Mouse (Mus musculus) adrenal gland, adult 2 months (tissue): ENCODE measurements around the gene Gm20441. TPM values are rescaled to one million over a fixed set of nuclear protein-coding genes. Genes with fewer than 3 reads are reported as not detected.

Source experiments
- DNase-seq: peaks from one replicate; pipeline ENCODE4 v3.0.0; 2021
- long read RNA-seq: library from polyadenylated mRNA; stranded (forward); transcript quantifications from one replicate; pipeline ENCODE4 v2.0.0, GENCODE M21; 2021
- polyA plus RNA-seq: library from polyadenylated mRNA; depleted of rRNA; stranded (reverse); fragments of >200 nt; gene quantifications from 2 replicates; pipeline ENCODE4 v1.2.3, GENCODE M21; 2012; rRNA removed
- total RNA-seq, 2 experiments: library from RNA; stranded (reverse); gene quantifications; 2 replicates each; pipeline ENCODE4 v1.2.3; 2021

Gene Gm20441
- total RNA-seq (not detected), polyA plus RNA-seq (not detected in 2 replicates)
- long read RNA-seq: 0 reads

DNA sequence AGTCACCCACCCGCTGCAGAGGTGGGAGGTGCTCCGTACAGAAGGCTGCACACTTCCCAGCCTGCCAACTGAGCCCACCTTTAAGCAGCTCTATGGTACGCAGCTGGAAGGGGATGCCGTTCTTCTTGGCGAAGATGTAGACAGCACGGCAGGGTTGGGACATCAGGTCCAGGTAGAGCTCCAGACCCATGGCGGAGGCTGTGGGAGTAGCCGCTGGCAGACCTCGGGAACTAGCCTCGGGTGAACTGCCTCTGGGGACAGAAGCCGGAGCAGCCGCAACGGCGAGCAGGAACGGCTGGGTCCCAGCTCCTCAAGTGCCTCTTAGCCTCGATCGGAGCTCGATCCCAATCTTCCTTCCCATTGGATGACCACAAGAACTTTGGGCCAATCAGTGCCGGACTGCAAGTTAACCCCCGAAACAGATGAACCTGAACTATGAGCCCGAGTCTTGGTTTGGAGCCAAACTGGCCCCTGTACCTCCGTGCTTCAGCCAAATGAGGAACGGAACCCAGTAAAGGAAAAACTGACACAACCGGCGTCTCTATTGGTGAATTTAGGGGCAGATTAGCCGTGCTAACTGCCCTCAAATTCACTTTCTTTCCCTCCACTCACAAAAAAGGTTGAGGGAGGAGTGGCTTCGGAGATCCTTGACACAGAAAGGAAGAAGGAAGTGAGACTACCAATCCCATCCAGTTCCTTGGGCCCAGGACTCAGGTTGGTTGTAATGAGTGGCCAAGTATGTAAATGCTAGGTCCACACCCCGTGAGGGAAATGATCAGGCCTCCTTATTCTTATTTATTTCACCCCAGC is at the start of gene Gm20441, which contains the start of gene Gstt3:
Gm20441 (minus strand) TSS at position 186 of the 810 bp plus-strand sequence.
Gstt3 (minus strand) TSS at position 646 of the 810 bp plus-strand sequence.
- DNase-seq: peak; percentile 85

DNA sequence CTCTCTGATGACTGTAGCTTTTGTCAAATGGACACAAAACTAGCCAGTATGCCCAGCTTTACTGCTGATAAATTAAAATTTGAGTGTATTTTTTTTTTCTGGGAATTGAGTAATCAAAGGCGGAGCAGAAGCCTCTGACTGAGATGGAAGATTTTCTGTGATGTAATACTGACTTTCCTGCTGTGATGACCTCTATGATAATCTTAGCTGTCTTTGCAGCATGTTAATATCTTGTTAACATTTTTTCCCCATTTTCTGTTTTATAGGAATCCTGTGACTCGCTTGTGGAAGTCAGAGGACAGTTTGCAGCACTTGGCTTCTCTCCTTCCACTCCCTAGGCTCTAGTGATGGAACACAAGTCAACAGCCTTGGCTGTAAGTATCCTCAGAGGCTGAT is 49.5 kb upstream of the Gm20441 start:
- DNase-seq: no peak

DNA sequence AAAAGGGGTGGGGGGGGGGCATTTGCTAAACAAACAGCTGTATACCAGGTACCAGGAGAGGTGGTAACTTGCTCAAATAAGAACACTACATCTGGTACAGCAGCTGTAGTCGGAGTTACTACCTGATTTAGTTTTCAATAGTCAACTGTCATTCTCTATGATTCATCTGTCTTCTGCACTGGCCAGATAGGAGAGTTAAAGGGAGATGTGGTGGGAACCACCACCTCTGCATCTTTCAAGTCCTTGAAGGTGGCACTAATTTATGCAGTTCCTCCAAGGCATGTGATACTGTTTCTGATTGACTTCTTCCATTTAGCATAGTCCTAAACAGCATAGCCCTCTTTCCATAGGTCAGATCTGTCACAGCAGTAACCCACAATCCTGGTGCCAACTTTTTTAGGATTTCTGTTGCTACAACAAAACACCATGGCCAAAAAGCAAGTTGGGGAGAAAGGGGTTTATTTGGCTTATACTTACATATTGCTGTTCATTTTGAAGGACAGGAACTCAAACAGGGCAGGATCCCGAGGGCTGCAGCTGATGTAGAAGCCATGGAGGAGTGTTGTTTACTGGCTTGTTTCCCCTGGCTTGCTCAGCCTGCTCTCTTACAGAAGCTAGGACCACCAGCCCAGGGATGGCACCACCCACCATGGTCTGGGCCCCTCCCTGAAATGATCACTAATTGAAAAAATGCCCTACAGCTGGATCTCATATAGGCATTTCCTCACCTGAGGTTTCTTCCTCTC is 48.9 kb upstream of the Gm20441 start:
- DNase-seq: no peak

DNA sequence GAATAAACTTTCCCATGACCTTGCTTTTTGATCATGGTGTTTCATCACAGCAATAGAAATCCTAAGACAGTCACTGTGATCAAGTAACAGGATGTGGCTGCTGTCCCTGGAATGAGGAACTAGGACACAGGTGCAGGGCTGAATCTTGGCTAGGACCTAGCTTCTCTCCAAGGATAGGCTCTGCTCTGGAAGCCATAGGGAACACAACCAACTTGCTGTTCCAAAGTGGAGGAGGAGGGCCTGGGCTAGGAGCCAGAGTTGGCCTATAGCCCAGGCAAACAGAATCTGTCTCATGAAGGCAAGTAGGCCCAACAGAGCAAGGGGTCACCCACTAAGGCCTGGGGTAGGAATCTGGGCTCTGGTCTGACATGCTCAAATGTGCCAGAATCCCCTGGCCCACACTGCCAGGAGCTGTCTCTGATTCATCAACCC is 47.8 kb upstream of the Gm20441 start:
- DNase-seq: peak; percentile 62

DNA sequence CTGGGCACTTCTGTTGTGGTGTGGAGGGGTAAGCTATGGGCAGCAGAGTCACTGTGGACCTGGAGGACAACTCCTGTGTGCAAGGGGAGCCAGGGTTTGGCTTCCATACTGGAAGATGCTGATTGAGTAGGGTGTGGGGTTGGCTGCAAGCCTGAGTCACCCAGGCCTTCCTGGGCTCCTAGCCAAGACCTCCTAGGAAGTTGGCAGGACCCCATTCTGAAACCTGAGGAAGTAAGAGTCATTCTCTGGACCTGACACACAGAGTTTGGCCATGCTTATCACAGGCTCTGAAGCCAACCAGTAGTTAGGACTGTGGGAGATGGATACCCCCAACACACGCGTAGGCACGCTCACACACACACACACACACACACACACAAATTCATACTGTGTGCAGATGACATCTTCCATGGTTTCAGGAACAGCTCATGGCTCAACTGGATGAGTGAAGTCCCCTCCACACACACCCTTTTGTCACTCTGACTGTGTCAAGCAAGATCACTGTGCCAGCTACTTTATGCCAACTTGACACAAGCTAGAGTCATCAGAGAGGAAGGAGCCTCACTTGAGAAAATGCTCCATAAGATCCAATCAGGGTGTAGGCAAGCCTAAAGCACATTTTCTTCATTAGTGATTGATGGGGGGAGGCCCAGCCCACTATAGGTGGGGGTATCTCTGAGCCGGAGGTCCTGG is 47.1 kb upstream of the Gm20441 start:
- DNase-seq: peak; percentile 81

DNA sequence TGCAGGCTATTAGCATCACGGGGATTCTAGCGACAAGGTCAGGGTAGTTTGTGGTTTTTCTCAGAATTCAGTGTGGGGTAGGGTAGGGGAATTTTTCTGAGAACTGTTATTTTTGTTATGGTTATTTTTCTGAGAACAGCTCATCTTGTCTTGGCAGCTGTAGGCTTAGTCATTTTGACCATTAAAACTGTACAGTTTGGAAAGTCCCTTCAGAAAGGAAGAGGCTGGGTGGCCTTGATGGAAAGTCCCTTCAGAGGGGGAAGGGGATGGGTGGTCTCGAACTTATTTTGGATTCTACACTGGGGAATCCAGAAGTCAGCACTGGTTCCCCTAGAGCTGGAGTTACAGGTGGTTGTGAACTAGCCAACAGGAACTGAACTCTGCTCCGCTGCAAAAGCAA is 43.8 kb upstream of the Gm20441 start:
- no peak for DNase-seq

DNA sequence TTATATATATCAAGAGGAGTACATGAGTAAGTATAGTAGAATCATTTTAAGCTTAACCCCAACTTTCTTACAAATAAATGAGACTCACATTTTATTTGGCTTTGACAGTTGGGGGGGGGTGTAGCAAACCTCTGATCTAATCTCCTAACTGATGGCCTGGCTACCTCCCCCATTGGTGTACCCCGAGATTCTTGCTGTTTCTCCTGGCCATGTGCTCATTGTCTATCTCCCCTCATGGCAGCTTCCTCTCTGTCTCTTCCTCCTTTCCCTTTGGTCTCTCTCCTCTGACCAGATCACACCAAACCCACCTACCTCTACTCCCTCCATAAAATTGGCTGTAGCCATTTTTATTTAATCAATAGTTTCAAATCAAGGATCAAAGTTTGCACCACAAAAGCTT is 43.0 kb upstream of the Gm20441 start:
- DNase-seq: no peak

DNA sequence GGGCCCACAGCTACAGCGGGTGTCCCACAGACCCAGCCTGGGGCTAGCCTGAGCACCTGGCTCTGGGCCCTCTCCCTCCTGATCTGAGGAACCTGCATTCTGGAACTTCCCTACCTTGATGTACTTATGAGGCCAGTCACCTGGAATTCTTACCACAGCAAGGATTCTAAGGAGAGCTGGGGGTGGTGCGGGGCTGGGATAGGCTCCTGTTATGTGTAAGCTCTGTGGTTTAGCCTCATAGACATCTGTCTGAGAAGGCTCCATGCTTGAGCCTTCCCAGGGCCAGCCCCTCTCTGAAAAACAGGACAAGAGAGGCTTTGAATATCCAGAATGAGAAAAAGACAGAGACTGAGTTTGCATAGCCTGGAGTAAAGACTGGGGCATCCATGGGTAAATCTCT is 41.7 kb upstream of the Gm20441 start, which contains the start of gene Gstt4:
Gstt4 (minus strand) TSS at position 101 of the 400 bp plus-strand sequence.
- no peak for DNase-seq

DNA sequence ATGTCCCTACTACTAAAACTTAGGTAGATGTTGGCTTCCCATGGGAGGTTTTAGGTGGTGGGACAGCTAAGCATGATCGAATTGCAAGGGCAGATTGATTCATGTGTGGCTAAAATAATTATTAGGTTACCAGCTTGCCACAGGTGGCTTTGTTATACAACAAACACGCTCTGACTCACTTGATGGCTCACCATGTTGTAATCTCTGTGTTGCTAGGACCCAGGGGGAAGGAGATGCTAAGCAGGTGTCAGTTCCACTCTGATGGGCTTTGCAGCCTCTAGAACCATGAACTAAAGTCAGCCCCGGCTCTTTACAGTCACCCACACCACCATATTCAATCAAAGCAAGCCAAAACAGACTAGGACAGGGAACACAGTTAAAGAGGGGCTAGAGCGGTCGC is 39.1 kb upstream of the Gm20441 start:
- no peak for DNase-seq

DNA sequence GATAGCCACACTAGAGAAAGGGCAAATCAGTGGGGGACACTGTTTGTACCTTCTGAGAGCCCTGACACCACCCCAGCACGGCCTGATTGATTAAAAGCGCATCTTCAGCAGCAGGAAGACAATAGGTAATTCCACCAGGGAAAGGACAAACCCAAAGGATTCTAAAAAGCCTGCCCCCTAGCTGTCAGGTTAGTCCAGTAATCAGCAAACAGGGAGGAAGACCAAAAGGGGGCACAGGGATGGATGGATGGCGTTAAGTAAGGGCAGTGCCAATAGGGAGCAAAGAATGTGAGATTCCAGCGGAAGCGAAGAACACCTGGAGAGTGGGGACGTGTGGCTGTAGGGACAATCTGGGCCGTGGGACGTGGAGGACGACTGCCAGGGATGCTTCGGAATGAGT is 37.9 kb upstream of the Gm20441 start:
- DNase-seq: no peak

DNA sequence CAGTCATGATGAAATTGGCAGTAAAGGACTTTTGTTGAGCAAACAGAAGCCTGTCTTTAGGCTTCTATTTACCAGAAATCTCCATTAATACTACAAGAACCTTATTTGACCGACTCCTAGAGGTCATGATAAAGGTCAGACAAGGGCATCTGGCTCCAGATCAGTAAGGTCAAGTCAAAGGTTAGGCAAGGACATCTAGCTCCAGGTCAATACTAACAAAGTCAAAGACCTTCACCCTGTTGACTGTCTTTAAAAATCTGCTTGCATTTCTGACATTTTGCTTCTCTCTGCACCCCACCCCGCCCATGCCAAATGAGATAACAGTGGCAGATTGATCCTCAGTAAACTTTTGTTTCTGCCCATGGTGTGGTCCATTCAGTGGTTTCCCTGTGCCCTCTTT is 23.5 kb upstream of the Gm20441 start:
- DNase-seq: no peak

DNA sequence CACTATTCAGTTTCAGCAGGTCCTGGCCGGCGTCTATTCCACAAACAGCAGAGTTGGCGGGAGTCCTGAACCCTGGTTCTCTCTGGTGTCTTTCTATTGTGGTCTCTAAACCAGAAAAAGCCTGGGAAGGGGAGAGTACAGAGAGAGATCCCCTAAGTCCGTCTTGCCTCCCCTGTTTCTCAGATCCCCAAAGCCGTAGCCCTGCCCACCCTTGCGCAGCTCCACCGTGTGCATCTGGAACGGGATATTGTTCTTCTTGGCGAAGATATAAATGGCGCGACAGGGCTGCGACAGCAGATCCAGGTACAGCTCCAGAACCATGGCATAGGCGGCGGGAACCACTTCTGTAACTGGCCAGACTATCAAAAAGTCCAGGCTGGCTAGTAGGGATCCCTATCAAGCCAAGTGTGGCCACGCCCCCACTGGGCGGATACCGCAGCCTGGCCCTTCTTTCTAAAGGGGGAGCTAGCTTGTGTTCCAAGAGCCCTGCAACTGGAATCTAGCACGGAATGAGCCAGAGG is 17.5 kb upstream of the Gm20441 start, which contains the start of gene Gstt1:
Gstt1 (minus strand) TSS at position 409 of the 521 bp plus-strand sequence.
- DNase-seq: peak; percentile 78

DNA sequence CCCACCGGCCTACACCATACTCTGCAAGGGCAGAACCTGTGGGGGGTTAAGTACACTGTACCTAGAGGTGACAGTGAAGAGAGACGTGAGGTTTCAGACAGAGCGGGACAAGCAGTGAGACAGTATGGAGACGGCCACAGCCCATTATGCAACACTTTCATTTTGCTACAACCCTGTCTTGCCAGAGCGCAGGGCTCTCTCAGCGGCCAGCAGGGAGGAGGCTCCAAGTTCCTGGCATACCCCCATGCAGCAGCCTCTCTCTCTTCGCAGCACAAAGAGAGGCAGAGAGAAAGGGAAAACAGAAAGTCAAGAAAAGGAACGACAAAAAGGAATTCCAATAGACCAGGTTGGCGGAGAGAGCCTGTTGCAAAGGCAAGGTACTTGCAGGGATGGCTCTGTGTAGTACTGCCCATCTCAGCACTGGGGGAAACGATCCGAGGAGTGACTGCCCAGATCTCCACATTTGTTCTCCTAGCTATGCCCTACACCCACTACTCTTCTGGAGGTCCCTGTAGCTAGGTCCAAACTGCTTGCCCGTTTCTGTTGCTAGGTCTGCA is 16.9 kb upstream of the Gm20441 start:
- DNase-seq: peak; percentile 72

DNA sequence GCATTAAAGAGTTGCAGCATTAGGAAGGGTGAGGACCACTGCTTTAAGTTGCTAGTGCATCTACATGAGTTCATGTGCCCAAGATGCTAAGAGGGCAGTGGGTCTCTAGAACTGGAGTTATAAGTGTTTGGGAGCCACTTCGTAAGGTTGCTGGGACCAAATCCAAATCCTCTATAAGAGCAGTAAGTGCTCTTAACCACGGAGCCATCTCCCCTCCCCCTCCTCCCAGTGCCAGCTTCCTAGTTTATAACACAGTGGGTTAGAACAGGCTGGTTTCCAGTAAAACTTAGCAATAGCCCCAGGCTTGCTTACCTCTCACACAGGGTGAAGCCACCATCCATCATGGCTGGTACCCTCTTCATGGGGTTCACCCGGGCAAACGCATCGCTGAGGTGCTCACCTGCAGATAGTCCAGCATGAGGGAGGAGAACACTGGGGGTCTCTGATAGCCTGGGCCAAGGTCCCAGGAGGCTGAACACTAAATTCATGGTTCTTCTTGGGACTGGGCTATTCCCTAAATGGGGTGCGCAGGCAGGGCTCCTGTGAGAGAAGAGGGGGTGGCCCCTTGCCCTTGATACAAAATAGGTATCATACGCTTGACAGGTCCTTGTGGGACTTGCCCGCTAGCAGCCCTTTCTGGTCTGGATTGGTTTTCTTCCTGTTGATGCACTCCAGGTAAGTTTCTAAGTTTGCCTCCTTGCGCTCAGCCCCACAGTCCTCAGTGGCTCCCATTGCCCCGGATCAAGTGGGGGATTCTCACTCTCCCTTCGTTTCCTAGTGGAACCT is 16.2 kb upstream of the Gm20441 start:
- no peak for DNase-seq

DNA sequence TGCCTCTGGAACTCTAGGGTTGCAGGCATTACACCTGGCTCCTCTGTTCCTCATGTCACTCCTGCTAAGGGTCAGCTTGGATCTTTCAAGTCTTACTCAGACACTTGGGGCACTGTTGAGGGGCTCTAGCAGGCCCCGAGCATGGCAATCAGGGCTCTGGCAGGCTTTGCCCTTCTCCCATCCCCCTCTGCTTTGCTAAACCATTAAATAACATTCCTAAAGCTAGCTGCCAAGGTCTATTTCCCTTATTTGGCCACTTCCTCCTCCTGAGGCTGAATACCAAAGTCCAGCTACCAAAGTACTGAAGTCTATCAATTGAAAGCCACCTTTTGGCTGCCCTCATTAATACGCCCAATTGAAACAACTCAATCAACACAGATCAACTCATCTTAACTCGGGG is 14.1 kb upstream of the Gm20441 start:
- peak; percentile 51 for DNase-seq

DNA sequence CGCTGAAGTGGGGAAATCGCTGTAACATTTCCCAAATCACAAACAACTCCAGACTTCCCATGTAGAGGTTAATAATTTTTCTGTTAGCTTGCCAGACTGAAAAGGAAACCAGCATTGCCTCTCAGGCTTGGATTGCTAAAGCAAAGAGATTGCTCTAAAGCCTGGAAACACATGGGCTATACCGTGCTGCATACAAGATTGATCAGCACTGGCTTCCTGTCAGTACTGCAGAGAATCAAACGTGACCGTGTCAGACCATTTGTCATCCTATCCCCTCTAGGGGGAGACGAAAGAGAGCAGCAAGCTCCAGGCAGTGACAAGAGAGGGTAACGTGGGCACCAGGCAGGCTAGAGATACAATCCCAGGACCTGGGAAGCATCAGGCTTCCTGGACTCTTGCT is 10.0 kb upstream of the Gm20441 start:
- DNase-seq: no peak

DNA sequence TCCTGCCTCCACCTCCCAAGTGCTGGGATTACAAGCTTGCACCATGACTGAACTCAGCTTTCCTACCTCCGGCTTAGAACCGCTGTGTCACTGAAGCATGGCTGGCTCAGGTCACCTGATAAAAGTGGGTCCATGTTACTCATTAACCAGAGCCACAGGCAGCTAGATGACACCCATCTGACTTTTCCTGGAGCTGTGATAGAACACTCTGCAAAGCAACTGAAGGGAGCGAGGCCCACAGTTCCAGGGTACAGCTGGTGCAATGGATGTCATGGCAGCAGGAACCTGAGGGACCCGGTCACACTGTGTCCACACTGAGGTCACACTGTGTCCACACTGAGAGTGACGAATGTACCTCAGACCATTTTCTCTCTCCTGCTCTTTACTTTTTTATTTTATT is 9.1 kb upstream of the Gm20441 start:
- no peak for DNase-seq

DNA sequence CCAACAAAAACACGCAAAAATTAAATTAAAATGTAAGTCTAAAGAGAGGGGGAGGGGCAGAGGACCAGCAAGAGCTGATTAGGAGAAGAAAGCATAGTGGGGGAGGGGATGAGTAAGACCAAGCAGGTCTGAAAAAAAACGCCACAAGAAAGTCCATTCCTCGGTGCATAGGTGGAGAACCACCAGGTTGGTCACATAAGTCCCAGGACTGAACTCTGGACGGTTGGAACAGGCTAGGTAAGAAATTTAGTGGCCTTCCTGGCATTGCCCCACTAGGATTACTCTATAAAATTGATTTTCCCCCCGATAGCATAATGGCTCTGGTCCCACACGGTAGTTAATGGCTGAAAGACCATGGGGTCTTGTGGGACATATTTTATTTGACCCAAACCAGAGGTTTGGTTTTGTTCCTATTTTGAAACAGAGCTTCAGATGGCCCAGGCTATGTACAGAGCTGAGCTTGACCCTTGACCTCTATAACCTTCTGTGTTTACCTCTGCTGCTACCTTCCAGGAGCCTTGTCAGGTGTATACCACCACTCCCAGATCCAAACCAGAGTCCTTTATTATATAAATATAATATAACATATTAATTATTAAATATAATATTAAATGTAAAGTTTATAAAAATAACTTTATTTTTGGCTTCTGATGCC is 8.5 kb upstream of the Gm20441 start:
- DNase-seq: no peak

DNA sequence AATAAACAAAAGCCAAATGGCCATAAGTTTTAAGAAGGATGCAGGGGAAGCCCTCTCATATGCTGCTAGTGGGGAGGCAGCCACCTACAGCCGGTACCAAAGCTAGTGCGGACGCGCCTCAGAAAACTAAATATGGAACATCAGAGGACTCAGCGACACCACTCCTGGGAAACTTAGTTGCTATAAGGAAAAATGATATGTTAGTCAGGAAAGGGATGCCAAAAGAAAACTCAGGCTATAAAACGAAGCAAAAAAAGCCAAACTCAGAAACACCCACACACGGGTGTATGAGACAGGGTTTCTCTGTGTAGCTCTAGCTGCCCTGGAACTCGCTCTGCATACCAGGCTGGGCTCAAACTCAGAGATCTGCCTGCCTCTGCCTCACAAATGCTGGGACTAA is 7.5 kb upstream of the Gm20441 start:
- DNase-seq: no peak

DNA sequence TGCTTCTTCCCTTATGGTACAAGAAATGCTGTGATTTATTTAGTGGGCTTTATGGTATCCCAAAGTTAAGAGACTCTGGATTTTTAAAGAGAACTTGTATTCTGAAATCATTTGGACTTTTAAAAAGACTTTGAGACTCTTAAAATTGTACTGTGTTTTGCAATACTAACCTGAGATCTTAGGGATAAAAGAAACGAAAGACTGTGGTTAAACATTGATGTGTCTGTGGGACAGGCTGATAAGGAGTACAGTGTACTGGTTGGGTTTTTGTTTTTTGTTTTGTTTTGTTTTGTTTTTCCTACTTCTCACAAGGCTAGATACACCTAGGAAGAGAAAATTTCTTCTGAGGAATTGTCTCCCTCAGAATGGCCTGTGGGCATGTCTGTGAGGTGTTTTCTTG is 4.7 kb upstream of the Gm20441 start:
- no peak for DNase-seq
